Mouse (Mus musculus) megakaryocyte, embryonic 14.5 days (primary cell): ENCODE results near the gene Meis1. TPM values are rescaled to one million over a fixed set of nuclear protein-coding genes. Genes with fewer than 3 reads are reported as not detected.
A peak's percentile ranks its signal among the peaks of the same experiment; 100 is the strongest.

Experiments
- H3K27me3 ChIP-seq: replicated peaks from 2 replicates; pipeline ENCODE3; 2012; ENCODE audit warnings: inconsistent platforms
- H3K36me3 ChIP-seq: replicated peaks from 2 replicates; pipeline ENCODE3; 2012; ENCODE audit warnings: low read length, inconsistent platforms, mixed read lengths
- H3K4me1 ChIP-seq: 2 replicates; pipeline ENCODE4 v1.6.1; 2012; ENCODE audit warnings: inconsistent platforms
- H3K4me3 ChIP-seq: replicated peaks from 2 replicates; pipeline ENCODE3; 2012; ENCODE audit warnings: moderate library complexity, mild to moderate bottlenecking, inconsistent platforms
- H3K9me3 ChIP-seq: 2 replicates; pipeline ENCODE4 v1.6.1; 2012; ENCODE audit warnings: inconsistent platforms
- FLI1 ChIP-seq: IDR thresholded peaks from 2 replicates; pipeline ENCODE4 v1.6.1; 2012; ENCODE audit warnings: low read length, inconsistent platforms, mixed read lengths
- GATA1 ChIP-seq: IDR thresholded peaks from 3 replicates; pipeline ENCODE4 v1.6.1; 2012; ENCODE audit warnings: mixed read lengths, low read length, inconsistent platforms, borderline replicate concordance
- polyA plus RNA-seq: library from polyadenylated mRNA; stranded (reverse); fragments of >175 nt; gene quantifications from 2 replicates; pipeline ENCODE4 v1.2.3, GENCODE M21; 2012; ENCODE audit warnings: low replicate concordance; ENCODE audit not compliant: insufficient read depth

The Meis1 gene
- polyA plus RNA-seq, 1 experiment: 121 TPM

DNA sequence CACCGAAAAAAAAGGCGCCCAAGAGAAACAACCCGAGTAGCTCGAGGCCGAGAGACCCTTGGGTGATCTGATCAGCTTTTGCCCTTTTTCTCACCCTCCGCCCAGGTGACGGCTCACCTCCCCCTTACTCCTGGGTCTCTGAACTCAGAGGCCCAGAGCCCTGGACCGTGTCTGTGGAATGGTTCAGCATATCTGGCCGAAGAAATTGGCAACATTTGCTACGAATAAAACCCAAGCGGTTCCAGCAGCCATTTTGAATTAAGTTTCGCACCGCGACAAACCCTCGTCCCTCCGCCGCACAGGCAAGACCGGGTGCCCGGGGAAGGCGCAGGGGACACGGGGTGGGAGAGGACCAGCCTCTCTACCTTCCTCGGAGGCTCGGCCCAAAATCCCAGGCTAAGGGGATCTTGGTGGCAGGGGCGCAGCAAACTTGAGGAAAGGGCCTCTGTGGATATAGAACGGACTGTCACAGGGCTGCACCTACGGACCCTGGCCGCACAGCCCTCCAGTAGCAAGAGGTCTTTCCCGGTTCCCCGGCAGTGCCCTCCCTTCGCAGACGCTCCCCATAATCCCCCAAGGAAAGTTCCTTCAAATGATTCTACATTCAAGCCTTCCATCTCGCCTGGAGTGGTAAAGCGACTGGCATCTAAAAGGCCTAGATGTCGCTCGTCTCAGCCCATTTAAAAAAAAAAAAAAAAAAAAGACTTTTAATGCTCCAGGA is 4.2 kb downstream of the Meis1 start:
- no peak for TF ChIP-seq FLI1
- no peak for TF ChIP-seq GATA1
- H3K27me3 ChIP-seq: no peaks in the 10 kb centered on the region
- H3K4me3 ChIP-seq: peak overlapping the region; percentile 93
- H3K4me1 ChIP-seq: peaks cover 40% of the 10 kb centered on the region
- no peaks in the 10 kb centered on the region for H3K9me3 ChIP-seq
- H3K36me3 ChIP-seq: peaks cover 65% of the 10 kb centered on the region

- H3K36me3 ChIP-seq: peaks cover 70% of the 10 kb centered on the region
- peaks cover 41% of the 10 kb centered on the region for H3K4me1 ChIP-seq
- no peaks in the 10 kb centered on the region for H3K9me3 ChIP-seq
- no peaks in the 10 kb centered on the region for H3K27me3 ChIP-seq
- peak overlapping the region; percentile 93 for H3K4me3 ChIP-seq
- TF ChIP-seq GATA1: no peak
- no peak for TF ChIP-seq FLI1
Observed at GRCm38 (mm10) chr11:19014113-19014440, 4.7 kb downstream of the Meis1 start.

GRCm38 (mm10) chr11:19013141-19014112 is 5.4 kb downstream of the Meis1 start:
- no peak for TF ChIP-seq GATA1
- TF ChIP-seq FLI1: no peak

GRCm38 (mm10) chr11:19012463-19013115 is 6.2 kb downstream of the Meis1 start:
- peaks cover 84% of the 10 kb centered on the region for H3K36me3 ChIP-seq

More at GRCm38 (mm10) chr11:19013141-19014112, 5.4 kb downstream of the Meis1 start:
- Histone ChIP-seq H3K36me3 (peaks cover 76% of the 10 kb centered on the region), H3K4me1 (peaks cover 47% of the 10 kb centered on the region), H3K9me3 (no peaks in the 10 kb centered on the region), H3K27me3 (no peaks in the 10 kb centered on the region), H3K4me3 (peak overlapping the region; percentile 93)

GRCm38 (mm10) chr11:19012001-19012400 is 6.8 kb downstream of the Meis1 start:
- peaks cover 61% of the 10 kb centered on the region for H3K4me1 ChIP-seq
- H3K4me3 ChIP-seq: peak overlapping the region; percentile 93
- no peaks in the 10 kb centered on the region for H3K27me3 ChIP-seq
- TF ChIP-seq GATA1: no peak
- no peak for TF ChIP-seq FLI1
- H3K36me3 ChIP-seq: peaks cover 90% of the 10 kb centered on the region
- no peaks in the 10 kb centered on the region for H3K9me3 ChIP-seq

More at GRCm38 (mm10) chr11:19012463-19013115, 6.2 kb downstream of the Meis1 start:
- Histone ChIP-seq H3K4me3 (peak overlapping the region; percentile 93), H3K27me3 (no peaks in the 10 kb centered on the region), H3K9me3 (no peaks in the 10 kb centered on the region), H3K4me1 (peaks cover 56% of the 10 kb centered on the region)
- no peak for TF ChIP-seq FLI1
- no peak for TF ChIP-seq GATA1

- H3K4me3 ChIP-seq: peak overlapping the region; percentile 93
- H3K36me3 ChIP-seq: peaks cover 96% of the 10 kb centered on the region
- TF ChIP-seq FLI1 (no peak), GATA1 (no peak)
- no peaks in the 10 kb centered on the region for H3K27me3 ChIP-seq
- H3K4me1 ChIP-seq: peaks cover 67% of the 10 kb centered on the region
- H3K9me3 ChIP-seq: no peaks in the 10 kb centered on the region
Observed at GRCm38 (mm10) chr11:19011108-19011805, 7.5 kb downstream of the Meis1 start.

DNA sequence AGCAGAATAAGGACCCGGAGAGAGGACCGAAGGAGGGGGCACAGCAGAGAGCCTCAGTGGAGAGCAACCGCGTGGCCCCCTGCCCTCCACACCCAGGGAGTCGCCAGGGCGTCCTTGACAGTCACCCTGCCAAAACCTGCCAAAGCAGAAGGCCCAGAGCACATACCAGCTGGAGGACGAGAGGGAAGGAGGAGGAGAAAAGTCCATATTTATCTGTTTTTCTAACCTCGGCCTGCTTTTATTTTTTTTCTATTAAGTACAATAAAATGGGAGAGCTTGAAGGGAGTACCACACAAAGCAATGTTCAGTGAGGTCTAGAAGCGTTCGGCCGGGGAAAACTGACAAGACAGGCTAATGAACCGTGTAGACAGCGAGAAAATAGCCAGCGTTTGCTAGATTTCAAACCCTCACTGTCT is 8.4 kb downstream of the Meis1 start:
- Histone ChIP-seq H3K4me1 (peaks cover 69% of the 10 kb centered on the region), H3K27me3 (no peaks in the 10 kb centered on the region), H3K9me3 (no peaks in the 10 kb centered on the region), H3K36me3 (peaks cover 96% of the 10 kb centered on the region), H3K4me3 (peak overlapping the region; percentile 93)
- TF ChIP-seq FLI1 (no peak), GATA1 (no peak)

DNA sequence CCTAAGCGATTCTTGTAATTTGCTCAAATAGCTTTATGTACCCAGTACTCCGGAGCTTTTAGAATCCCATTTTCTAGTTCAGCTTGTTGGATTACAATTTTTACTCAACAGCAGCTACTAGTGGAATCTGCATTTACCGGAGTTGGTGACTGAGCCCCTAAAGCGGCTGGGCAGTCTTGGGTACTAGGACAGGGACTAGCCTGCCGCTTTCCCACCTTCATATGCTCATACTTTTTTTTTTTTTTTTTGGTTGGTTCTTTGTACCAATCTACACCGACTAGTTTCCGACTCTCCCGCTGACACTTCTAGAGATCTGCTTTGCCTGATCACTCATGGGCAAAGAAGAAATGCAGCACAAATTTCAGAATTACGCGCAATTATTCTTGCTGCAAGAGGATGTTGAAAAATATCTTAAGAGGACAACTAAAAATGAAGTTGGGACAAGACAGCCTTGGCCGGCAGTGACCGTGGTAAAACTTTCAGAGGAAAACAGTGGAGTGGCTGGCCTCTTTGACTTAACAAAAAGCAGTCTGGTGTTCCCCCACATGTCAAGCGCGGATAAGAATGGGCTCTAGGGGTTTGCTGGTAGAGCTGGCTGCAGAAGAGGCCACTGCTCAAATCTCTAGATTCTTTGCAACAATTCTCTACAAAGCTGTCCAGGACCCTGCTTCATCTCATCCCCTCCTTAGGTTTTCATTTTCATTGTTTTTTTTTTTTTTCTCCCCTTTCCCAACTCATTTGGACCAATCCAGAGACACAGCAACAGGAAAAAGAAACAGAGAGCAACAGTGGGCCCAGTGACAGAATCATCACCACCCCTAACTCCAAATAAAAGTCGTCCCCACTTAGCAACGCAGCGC is 9.0 kb downstream of the Meis1 start:
- peak overlapping the region; percentile 93 for H3K4me3 ChIP-seq
- H3K27me3 ChIP-seq: no peaks in the 10 kb centered on the region
- TF ChIP-seq FLI1: no peak
- TF ChIP-seq GATA1: no peak

More for the DNA sequence above, 9.0 kb downstream of the Meis1 start:
- peaks cover 96% of the 10 kb centered on the region for H3K36me3 ChIP-seq
- no peaks in the 10 kb centered on the region for H3K9me3 ChIP-seq
- peaks cover 72% of the 10 kb centered on the region for H3K4me1 ChIP-seq
